Mouse (Mus musculus) fat pad, adult 2 months (tissue): ENCODE results near the gene Csrnp2.
"Not testable (repeated sequence)": the region's sequence is repeated elsewhere in the genome, so short reads cannot be mapped to it uniquely, and the experiment has no call there.

Source experiments
- DNase-seq: peaks from one replicate; pipeline ENCODE4 v3.0.0-alpha.2; 2011; ENCODE audit warnings: low read depth, low spot score; ENCODE audit errors: extremely low read depth

Csrnp2 gene

DNA sequence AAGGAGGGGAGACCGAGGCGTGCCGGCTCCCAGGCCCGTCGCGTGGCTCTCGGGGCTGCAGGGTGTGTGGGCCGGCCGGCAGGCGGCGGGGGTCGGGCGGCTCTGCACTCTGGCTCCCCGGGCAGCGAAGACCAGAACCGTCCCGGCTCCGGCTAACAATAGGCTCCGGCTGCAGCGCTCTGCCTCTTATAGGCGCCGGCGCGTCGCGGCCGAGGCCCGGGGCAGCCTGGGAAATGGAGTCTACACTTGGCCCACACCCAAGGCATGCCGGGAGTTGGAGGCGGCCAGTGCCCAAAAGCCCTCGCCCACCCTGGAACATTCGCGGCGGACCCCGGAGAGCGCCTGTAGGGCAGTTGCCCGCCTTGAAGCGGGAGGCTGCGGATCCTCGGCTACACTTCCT, at the start of gene Csrnp2:
Gene Csrnp2 (minus strand): TSS at position 387 of the 400 bp plus-strand sequence.
- no peak for DNase-seq

DNA sequence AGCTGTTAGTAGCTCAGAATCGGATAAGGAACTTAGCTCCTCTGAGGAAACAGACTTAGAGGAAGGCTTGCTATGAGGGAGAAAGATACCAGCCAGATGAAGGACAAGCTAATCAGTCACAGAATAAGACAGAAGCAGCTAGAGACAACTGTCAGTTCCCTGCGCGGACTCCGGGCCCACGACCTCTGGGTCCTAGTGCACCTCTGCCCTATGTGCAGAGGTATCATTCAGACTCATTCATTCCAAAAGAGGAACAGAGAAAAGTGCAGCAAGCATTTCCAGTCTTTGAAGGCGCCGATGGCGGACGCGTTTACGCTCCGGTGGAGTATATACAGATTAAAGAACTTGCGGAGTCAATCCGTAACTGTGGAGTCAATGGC, 48.4 kb upstream of the Csrnp2 start:
- not testable (repeated sequence) for DNase-seq

- not testable (repeated sequence) for DNase-seq
Observed at GRCm38 (mm10) chr15:100542876-100543650, 47.8 kb upstream of the Csrnp2 start.

DNA sequence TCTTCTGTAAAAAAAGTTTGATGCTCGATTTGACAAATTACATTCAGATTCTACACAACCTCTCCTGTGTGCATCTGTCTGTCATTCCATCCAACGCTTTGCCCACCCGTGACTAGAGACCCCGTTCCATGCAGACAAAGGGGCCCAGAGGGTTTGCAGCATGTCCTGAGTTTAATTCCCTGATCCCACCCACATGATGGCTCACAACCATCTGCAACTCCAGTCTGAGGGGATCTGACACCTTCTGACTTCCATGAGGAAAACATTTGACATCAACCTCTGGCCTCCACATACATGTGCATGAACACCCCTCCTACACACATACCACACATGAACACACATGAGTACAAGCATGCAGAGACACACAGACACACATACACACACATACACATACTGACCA, 46.1 kb upstream of the Csrnp2 start:
- no peak for DNase-seq

GRCm38 (mm10) chr15:100541001-100541400, 45.7 kb upstream of the Csrnp2 start:
- not testable (repeated sequence) for DNase-seq

DNA sequence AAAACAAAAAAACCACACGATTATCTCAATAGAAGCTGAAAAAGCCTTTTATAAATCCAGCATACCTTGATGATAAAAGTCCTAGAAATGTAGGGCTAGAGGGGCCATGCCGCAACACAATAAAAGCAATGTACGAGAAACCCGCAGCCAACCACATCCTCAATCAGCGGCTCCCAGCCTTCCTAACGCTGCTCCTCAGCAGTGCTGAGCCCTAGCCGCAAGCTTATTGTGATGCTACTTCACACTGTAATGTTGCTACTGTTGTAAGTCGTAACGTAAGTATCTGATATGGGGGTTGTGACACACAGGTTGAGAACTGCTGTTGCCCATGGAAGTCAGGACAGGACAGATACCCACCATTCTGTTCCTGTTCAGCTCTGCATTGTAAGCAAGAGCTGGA, 44.1 kb upstream of the Csrnp2 start:
- DNase-seq: no peak

DNA sequence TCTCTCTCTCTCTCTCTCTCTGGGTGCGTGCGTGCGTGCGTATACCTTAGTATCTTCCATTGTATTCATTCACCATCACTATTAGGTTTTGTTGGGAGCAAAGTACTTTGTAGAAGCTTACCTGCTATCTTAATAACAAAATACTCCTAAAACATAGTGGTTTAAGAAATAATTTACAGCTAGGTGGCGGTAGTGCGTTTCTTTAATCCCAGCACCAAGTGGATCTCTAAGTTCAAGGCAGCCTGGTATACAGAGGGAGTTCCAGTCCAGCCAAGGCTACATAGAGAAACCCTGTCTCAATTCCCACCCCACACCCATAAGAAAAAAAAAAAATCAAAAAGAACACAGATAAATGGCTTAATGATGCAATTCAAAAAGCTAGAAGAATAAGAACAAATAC, 42.6 kb upstream of the Csrnp2 start:
- DNase-seq: no peak

GRCm38 (mm10) chr15:100527900-100528299, 32.6 kb upstream of the Csrnp2 start:
- no peak for DNase-seq

DNA sequence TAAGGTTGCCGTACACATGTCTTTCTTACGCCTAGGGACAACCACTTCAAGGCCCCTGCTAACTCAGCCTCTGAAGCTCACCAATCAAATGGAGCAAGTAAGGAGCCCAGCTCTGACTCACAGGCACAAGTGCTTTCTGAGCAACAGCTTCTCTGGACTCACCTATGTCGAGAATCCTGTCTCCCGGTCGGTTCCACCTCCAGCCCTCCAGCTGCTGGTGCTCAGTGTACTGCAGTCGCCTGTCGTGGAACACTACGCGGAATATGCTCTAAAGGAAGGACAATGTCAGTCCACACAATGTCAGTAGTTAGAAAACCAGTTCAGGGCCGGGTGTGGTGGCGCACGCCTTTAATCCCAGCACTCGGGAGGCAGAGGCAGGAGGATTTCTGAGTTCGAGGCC, 30.1 kb upstream of the Csrnp2 start:
- no peak for DNase-seq

- no peak for DNase-seq
Observed at GRCm38 (mm10) chr15:100520306-100520705, 25.0 kb upstream of the Csrnp2 start.

GRCm38 (mm10) chr15:100515121-100515520, 19.8 kb upstream of the Csrnp2 start:
- no peak for DNase-seq

GRCm38 (mm10) chr15:100513387-100513786, 18.1 kb upstream of the Csrnp2 start:
- no peak for DNase-seq

GRCm38 (mm10) chr15:100510072-100510471, 14.8 kb upstream of the Csrnp2 start:
- no peak for DNase-seq

DNA sequence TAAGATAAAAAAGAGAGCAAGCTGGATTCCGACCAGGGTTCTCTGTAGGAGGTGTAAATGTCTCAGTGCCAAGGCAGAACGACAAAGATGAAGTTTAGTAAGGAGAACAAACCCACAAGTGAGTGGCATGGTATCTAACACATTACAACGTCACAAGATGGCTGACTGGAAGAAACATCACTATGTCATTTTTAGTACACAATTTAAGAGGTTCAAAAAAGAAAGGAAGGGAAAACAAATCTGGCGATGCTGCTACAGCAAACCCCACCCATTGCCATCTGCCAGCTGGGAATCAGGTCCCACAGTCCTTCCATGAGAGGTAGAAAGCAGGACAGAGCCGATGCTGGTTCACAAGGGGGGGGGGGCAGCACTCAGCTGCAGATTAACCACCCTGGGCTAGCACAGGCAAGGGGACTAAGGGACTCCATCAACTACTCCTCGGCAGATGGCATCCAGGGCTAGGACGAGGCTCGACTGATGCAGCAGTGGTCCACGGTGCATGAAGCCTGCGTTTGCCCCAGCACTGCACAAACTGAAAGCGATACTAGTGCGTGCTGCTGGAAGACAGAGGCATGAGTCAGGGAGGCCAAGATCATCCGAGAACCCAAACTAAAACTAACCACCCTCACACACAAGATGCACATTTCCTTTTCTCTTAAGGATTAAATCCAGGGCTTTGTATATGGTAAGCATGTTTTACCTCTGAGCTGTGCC, 13.3 kb upstream of the Csrnp2 start:
- DNase-seq: no peak

- not testable (repeated sequence) for DNase-seq
Observed at GRCm38 (mm10) chr15:100499506-100499905, 4.2 kb upstream of the Csrnp2 start.

GRCm38 (mm10) chr15:100494647-100495046, 641 bp downstream of the Csrnp2 start:
- DNase-seq: no peak

- DNase-seq: no peak
Observed at GRCm38 (mm10) chr15:100491966-100492365, 3.3 kb downstream of the Csrnp2 start.

DNA sequence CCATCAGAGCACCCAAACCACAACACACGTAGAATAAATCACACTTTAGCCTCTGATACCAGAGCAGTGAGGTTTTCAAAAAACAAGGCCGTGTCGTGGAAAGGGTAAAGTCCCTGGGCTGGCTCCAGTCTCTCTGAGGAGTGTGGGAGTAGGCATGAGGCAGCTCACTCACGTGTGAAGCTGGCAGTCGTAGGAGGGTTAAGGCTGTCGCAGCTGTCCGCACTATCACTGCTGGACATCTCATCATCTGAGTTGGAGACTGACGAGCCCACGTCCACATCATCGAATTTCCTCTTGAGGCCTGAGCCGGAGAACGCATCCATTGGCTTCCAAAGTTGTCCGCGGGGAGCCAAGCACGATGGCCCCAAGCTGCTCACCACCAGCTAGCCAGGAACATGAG, 6.0 kb downstream of the Csrnp2 start:
- no peak for DNase-seq

GRCm38 (mm10) chr15:100488297-100488696, 7.0 kb downstream of the Csrnp2 start:
- not testable (repeated sequence) for DNase-seq

DNA sequence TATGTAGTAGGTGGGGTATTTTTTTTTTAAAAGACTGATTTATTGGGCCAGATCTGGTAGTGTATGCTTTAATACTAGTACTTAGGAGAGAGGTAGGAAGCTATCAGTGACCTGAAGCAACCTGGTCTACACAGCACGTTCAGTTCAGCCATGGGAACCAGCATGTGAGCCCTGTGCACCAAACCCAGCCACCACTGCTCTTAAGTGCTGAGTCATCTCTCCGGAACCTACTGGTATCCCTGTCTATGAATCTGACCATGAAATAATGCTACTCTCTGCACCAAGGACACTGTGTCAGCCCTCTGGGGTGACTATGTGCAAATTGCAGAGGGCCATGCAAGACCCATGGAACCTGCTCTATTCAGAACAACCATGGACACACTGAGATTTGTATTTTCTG, 8.2 kb downstream of the Csrnp2 start:
- DNase-seq: no peak

GRCm38 (mm10) chr15:100486450-100486849, 8.8 kb downstream of the Csrnp2 start:
- DNase-seq: no peak

DNA sequence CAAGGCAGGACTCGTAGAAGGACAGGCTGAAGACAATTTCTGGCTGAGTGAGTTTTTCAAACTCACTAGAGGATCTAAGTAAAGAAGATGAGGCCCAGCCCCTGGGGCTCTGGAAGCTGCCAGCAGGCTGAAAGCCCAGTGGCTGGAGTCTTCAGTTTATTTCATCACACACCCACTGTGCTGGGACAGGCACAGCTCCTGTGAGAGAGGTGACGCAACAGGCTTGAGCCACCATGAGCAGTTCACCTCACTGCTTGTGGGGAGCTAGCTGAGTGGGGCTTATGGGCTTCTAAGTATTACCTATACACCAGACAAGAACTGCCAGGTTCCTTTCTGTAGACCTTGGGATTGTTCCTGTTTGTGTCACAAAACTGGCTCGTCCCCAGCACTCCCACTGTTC, 9.7 kb downstream of the Csrnp2 start:
- DNase-seq: peak; percentile 83
